Mouse (Mus musculus) naive thymus-derived CD4-positive, alpha-beta T cell, adult 2 months (primary cell): ENCODE results near the gene C1qtnf12.

ENCODE experiments used
- DNase-seq: peaks from one replicate; pipeline ENCODE4 v3.0.0-alpha.2; 2011; ENCODE audit warnings: low read depth

C1qtnf12 gene

GRCm38 (mm10) chr4:156004109-156004508, 42.0 kb downstream of the C1qtnf12 start:
- peak; percentile 83 for DNase-seq

DNA sequence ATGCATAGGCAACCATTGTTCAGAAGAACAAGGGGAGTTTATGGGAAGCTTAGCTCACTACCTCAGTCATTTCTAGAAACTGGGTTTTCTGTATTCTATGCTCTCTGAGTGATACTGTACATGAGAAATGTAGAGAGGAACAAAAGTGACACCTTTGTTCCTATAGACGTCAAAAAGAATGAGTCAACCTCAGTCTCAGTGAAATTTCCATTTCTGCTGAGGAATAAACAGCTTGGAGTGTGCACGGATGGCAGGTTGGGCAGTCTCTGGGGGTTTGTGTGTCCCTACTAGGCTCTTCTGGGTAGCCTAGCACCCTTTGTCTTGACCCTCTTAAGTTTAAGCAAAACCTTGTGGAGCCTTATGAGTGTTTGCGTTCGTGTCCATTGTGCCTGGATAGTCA, 46.3 kb downstream of the C1qtnf12 start:
- no peak for DNase-seq

DNA sequence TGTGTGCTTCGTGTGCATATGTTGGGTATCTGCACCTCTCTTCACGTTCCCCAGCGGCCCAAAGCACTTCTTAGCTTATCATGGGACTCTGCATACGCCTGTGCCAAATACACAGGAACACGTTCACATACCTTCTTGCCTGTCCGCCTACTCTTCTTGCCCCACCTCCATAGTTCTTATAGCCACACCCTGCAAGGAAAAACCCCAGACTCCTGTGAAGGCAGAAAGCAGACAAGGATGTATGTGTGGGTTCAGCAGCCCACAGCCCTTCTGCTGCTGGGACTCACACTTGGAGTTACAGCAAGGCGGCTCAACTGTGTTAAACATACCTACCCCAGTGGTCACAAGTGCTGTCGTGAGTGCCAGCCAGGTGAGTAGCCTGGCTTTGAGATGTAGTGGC, 51.5 kb downstream of the C1qtnf12 start, which contains the start of gene Tnfrsf4:
Gene Tnfrsf4, plus strand, starts transcription at position 207 of the 400 bp plus-strand sequence.
- DNase-seq, result peak; percentile 67

GRCm38 (mm10) chr4:156014436-156014835, 52.3 kb downstream of the C1qtnf12 start:
- no peak for DNase-seq
